Mouse (Mus musculus) lung, embryonic 14.5 days (tissue): ENCODE results near the gene Hist1h4m. TPM values are rescaled to one million over a fixed set of nuclear protein-coding genes. Genes with fewer than 3 reads are reported as not detected.
"Not testable (repeated sequence)": the region's sequence is repeated elsewhere in the genome, so short reads cannot be mapped to it uniquely, and the experiment has no call there.

Experiments
- ATAC-seq: fragments of 200-750 bp; cut with Nextera tagmentation; 2 replicates; pipeline ENCODE4 v1.8.0; 2017; ENCODE audit warnings: mild to moderate bottlenecking, moderate TSS enrichment, moderate library complexity; ENCODE audit not compliant: insufficient read depth
- DNase-seq: peaks from one replicate; pipeline ENCODE4 v3.0.0-alpha.2; 2015
- H3K27ac ChIP-seq: fragments of 300-500 bp; sonication (generic); 2 replicates; pipeline ENCODE4 v1.5.1; 2014; ENCODE audit warnings: low read depth, mild to moderate bottlenecking, moderate library complexity
- H3K27me3 ChIP-seq: fragments of 300-500 bp; sonication (generic); 2 replicates; pipeline ENCODE4 v1.6.1; 2014; ENCODE audit warnings: low read length, control low read depth; ENCODE audit not compliant: insufficient read depth
- H3K36me3 ChIP-seq: fragments of 300-500 bp; sonication (generic); 2 replicates; pipeline ENCODE4 v1.6.1; 2014; ENCODE audit warnings: control low read depth; ENCODE audit not compliant: insufficient read depth
- H3K4me1 ChIP-seq: fragments of 300-500 bp; sonication (generic); 2 replicates; pipeline ENCODE4 v1.6.1; 2014; ENCODE audit warnings: antibody characterized with exemption, control low read depth; ENCODE audit not compliant: insufficient read depth
- H3K4me2 ChIP-seq: fragments of 300-500 bp; sonication (generic); 2 replicates; pipeline ENCODE4 v1.6.1; 2014; ENCODE audit warnings: mild to moderate bottlenecking
- H3K4me3 ChIP-seq: fragments of 300-500 bp; sonication (generic); 2 replicates; pipeline ENCODE4 v1.5.1; 2014; ENCODE audit warnings: low read depth, low read length
- H3K9ac ChIP-seq: fragments of 300-500 bp; sonication (generic); 2 replicates; pipeline ENCODE4 v1.6.1; 2014
- H3K9me3 ChIP-seq: fragments of 300-500 bp; sonication (generic); 2 replicates; pipeline ENCODE4 v1.6.1; 2016; ENCODE audit warnings: low read depth, low read length, control low read depth
- CTCF ChIP-seq: IDR thresholded peaks from 2 replicates; pipeline ENCODE4 v1.5.1; 2016; ENCODE audit warnings: antibody characterized with exemption, low read depth
- WGBS: fragments of 180-500 bp; shearing (Covaris S2); extraction: QIAGEN DNeasy Blood & Tissue Kit; methylation state at CpG from one replicate; pipeline ENCODE4 v1.1.7; 2014; 5-methylcytosine and 5-hydroxymethylcytosine counted together
- polyA plus RNA-seq: library from polyadenylated mRNA; unstranded; fragments of >200 nt; fragmentation: Nextera tagmentation; extraction: Ambion mirVana; gene quantifications from 2 replicates; pipeline ENCODE4 v1.2.1, GENCODE M21; 2014

The Hist1h4m gene
- polyA plus RNA-seq, 1 experiment from 2014 or later = not detected

GRCm38 (mm10) chr13:21789925-21790324 lies 21.6 kb upstream of the Hist1h4m start:
- Histone ChIP-seq H3K27me3 (no peaks in the 10 kb centered on the region), H3K36me3 (no peaks in the 10 kb centered on the region), H3K9ac (no peak overlapping the region), H3K4me2 (no peak overlapping the region), H3K4me1 (peaks cover 13% of the 10 kb centered on the region; the same call in 1 of the 2 replicates), H3K27ac (0 out of 2 replicates have a peak overlapping the region, but pooled peaks have one; percentile 16), H3K9me3 (no peaks in the 10 kb centered on the region), H3K4me3 (no peak overlapping the region)
- no peak for TF ChIP-seq CTCF
- WGBS = 54% methylated on average over 6 of the region's 6 CpGs
- ATAC-seq = no peak
- no peak for DNase-seq

- ATAC-seq (no peak), DNase-seq (peak; percentile 66)
- WGBS = 9% methylated on average over 18 of the region's 18 CpGs
- Histone ChIP-seq H3K36me3 (no peaks in the 10 kb centered on the region), H3K4me2 (peak overlapping the region; percentile 52), H3K9me3 (no peaks in the 10 kb centered on the region), H3K27me3 (no peaks in the 10 kb centered on the region), H3K27ac (peak overlapping the region; percentile 78), H3K4me3 (peak overlapping the region; percentile 20), H3K4me1 (peaks cover 11% of the 10 kb centered on the region; the same call in 1 of the 2 replicates), H3K9ac (peak overlapping the region; percentile 24)
- no peak for TF ChIP-seq CTCF
Observed at GRCm38 (mm10) chr13:21790601-21791283, 20.8 kb upstream of the Hist1h4m start.

GRCm38 (mm10) chr13:21795584-21795983 lies 16.0 kb upstream of the Hist1h4m start:
- DNase-seq = no peak
- Histone ChIP-seq H3K4me3 (no peak overlapping the region), H3K27me3 (no peaks in the 10 kb centered on the region), H3K36me3 (no peaks in the 10 kb centered on the region), H3K9me3 (no peaks in the 10 kb centered on the region), H3K4me2 (no peak overlapping the region), H3K9ac (no peak overlapping the region), H3K27ac (no peak overlapping the region), H3K4me1 (no peaks in the 10 kb centered on the region)
- 88% methylated on average over 7 of the region's 7 CpGs for WGBS
- ATAC-seq = no peak
- no peak for TF ChIP-seq CTCF

GRCm38 (mm10) chr13:21797163-21797562 lies 14.4 kb upstream of the Hist1h4m start:
- H3K4me2 ChIP-seq, H3K27me3 ChIP-seq, H3K36me3 ChIP-seq, H3K4me1 ChIP-seq, H3K9me3 ChIP-seq, ATAC-seq, H3K27ac ChIP-seq, H3K9ac ChIP-seq, H3K4me3 ChIP-seq, DNase-seq: not testable (repeated sequence)

GRCm38 (mm10) chr13:21803058-21803457 lies 8.5 kb upstream of the Hist1h4m start:
- no CpG with 5 or more reads among the region's 4 CpGs for WGBS
- not testable (repeated sequence) for H3K4me3 ChIP-seq, H3K36me3 ChIP-seq, H3K4me2 ChIP-seq, H3K27ac ChIP-seq, H3K9ac ChIP-seq, DNase-seq, H3K9me3 ChIP-seq, H3K4me1 ChIP-seq, H3K27me3 ChIP-seq
- peak; percentile 86 for ATAC-seq

GRCm38 (mm10) chr13:21810073-21810472 lies 1.5 kb upstream of the Hist1h4m start, which contains the start of the genes Hist1h2bq and Hist1h2ao:
TSS of gene Hist1h2bq (minus strand) at chr13:21810197.
TSS of gene Hist1h2ao (plus strand) at chr13:21810465.
- no CpG with 5 or more reads among the region's 23 CpGs for WGBS
- ATAC-seq = peak; percentile 96
- not testable (repeated sequence) for H3K4me3 ChIP-seq, H3K27me3 ChIP-seq, H3K9ac ChIP-seq, H3K9me3 ChIP-seq, H3K4me2 ChIP-seq, H3K27ac ChIP-seq, H3K4me1 ChIP-seq, DNase-seq, H3K36me3 ChIP-seq

- not testable (repeated sequence) for H3K9ac ChIP-seq, H3K4me3 ChIP-seq, H3K36me3 ChIP-seq, H3K27ac ChIP-seq, H3K27me3 ChIP-seq, DNase-seq, H3K9me3 ChIP-seq, H3K4me1 ChIP-seq, H3K4me2 ChIP-seq
- peak; percentile 41 for ATAC-seq
- WGBS = no CpG with 5 or more reads among the region's 8 CpGs
Observed at GRCm38 (mm10) chr13:21811074-21811473, 472 bp upstream of the Hist1h4m start.

GRCm38 (mm10) chr13:21812092-21812491 lies 546 bp downstream of the Hist1h4m start:
- Histone ChIP-seq H3K27ac (peak overlapping the region; percentile 67), H3K4me2 (peak overlapping the region; percentile 38; the same call in 1 of the 2 replicates)
- H3K9ac ChIP-seq, H3K4me3 ChIP-seq, H3K27me3 ChIP-seq, H3K4me1 ChIP-seq, H3K36me3 ChIP-seq, H3K9me3 ChIP-seq, DNase-seq: not testable (repeated sequence)
- ATAC-seq = peak; percentile 58
- WGBS = 0% methylated on average over 12 of the region's 14 CpGs

- not testable (repeated sequence) for H3K9me3 ChIP-seq, H3K9ac ChIP-seq, H3K36me3 ChIP-seq, H3K27me3 ChIP-seq, H3K4me2 ChIP-seq, H3K27ac ChIP-seq, ATAC-seq, DNase-seq, H3K4me1 ChIP-seq, H3K4me3 ChIP-seq
- WGBS = 74% methylated on average over 6 of the region's 16 CpGs
Observed at GRCm38 (mm10) chr13:21820082-21820890, 8.7 kb downstream of the Hist1h4m start.
